Mouse (Mus musculus): ENCODE results near the gene Aarsd1.
"Not testable (repeated sequence)": the region's sequence is repeated elsewhere in the genome, so short reads cannot be mapped to it uniquely, and the experiment has no call there.

GRCm38 (mm10) chr11:101466552-101466950 lies 49.1 kb upstream of the Aarsd1 start:
- TF ChIP-seq MAX (IDR thresholded peaks at IDR 0.05); USF1 (IDR thresholded peaks at IDR 0.05; ENCODE audit: low read depth); CTCF (IDR thresholded peaks at IDR 0.05; ENCODE audit: control insufficient read depth, insufficient read depth, insufficient read length); MYOD1 (IDR thresholded peaks at IDR 0.05; ENCODE audit: control insufficient read depth, insufficient read length, low read depth); CEBPB (IDR thresholded peaks at IDR 0.05; ENCODE audit: low read depth): not testable (repeated sequence)

Data from C2C12 (cell line).